Mouse (Mus musculus) spleen, adult 2 months (tissue): ENCODE measurements around the gene Impdh2. TPM values are rescaled to one million over a fixed set of nuclear protein-coding genes. Genes with fewer than 3 reads are reported as not detected.

Experiments
- DNase-seq, 2 experiments: peaks; one replicate each; pipeline versions ENCODE4 v3.0.0 to v3.0.0-alpha.2; 2012 to 2021; ENCODE audit warnings: low spot score in 2 of 2, low read depth in 1 of 2
- H3K27ac ChIP-seq: fragments of 200-500 bp; 2 replicates; pipeline ENCODE4 v1.5.1; 2012; ENCODE audit warnings: low read length, inconsistent platforms; ENCODE audit not compliant: insufficient read depth
- H3K27me3 ChIP-seq: fragments of 200-500 bp; 2 replicates; pipeline ENCODE4 v1.6.1; 2012; ENCODE audit warnings: mild to moderate bottlenecking, moderate library complexity, low read length, inconsistent platforms; ENCODE audit not compliant: control insufficient read depth, insufficient read depth
- H3K36me3 ChIP-seq: fragments of 200-500 bp; 2 replicates; pipeline ENCODE4 v1.6.1; 2012; ENCODE audit warnings: mild to moderate bottlenecking, low read length, inconsistent platforms; ENCODE audit not compliant: control insufficient read depth, insufficient read depth
- H3K4me1 ChIP-seq: fragments of 200-500 bp; 2 replicates; pipeline ENCODE4 v1.6.1; 2011; ENCODE audit warnings: inconsistent platforms; ENCODE audit not compliant: control insufficient read depth, insufficient read depth, insufficient read length
- H3K4me3 ChIP-seq: fragments of 200-500 bp; 2 replicates; pipeline ENCODE4 v1.5.1; 2011; ENCODE audit warnings: mild to moderate bottlenecking, inconsistent platforms; ENCODE audit not compliant: insufficient read depth, insufficient read length; ENCODE audit errors: extremely low read depth
- CTCF ChIP-seq: fragments of 200-500 bp; IDR thresholded peaks from 2 replicates; pipeline ENCODE4 v1.5.1; 2011; ENCODE audit warnings: mild to moderate bottlenecking, inconsistent platforms; ENCODE audit not compliant: insufficient read depth, insufficient read length, insufficient replicate concordance; ENCODE audit errors: extremely low read depth
- POLR2A ChIP-seq: fragments of 200-500 bp; IDR thresholded peaks from 2 replicates; pipeline ENCODE4 v1.6.1; 2011; ENCODE audit warnings: low read depth, low read length, inconsistent platforms
- WGBS: fragments of 180-500 bp; shearing (Covaris S2); methylation state at CpG from one replicate; pipeline ENCODE4 v1.1.7; 2018; 5-methylcytosine and 5-hydroxymethylcytosine counted together
- polyA plus RNA-seq: library from polyadenylated mRNA; depleted of rRNA; stranded (reverse); fragments of >200 nt; gene quantifications from 2 replicates; pipeline ENCODE4 v1.2.3, GENCODE M21; 2012

Impdh2 gene
- polyA plus RNA-seq, 1 experiment = 106 TPM

DNA sequence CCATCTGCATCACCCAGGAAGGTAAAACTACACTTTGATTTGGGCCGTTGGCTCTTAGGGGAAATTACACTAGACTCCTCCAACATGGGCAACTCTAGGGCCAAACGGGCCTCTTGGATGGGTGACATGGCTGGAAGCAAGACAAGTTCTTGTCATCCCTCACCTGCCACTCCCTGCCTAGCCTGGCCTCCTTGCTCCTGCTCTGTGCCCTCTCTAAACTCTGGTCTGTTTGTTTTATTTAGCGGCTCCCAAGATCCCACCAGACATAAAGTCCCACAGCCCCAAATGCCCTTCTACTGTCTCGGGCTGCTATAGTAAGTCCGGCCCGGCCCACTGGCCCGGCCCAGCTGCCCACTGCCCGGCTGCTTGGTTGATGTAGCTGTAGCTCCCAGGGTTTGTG lies 3.6 kb downstream of the Impdh2 start:
- WGBS = 95% methylated on average over 8 of the region's 8 CpGs
- no peak for TF ChIP-seq CTCF
- TF ChIP-seq POLR2A = no peak
- Histone ChIP-seq H3K36me3 (peaks cover 17% of the 10 kb centered on the region), H3K4me1 (peaks cover 13% of the 10 kb centered on the region), H3K4me3 (no peak overlapping the region), H3K27ac (no peak overlapping the region), H3K27me3 (no peaks in the 10 kb centered on the region)
- DNase-seq = no peak

DNA sequence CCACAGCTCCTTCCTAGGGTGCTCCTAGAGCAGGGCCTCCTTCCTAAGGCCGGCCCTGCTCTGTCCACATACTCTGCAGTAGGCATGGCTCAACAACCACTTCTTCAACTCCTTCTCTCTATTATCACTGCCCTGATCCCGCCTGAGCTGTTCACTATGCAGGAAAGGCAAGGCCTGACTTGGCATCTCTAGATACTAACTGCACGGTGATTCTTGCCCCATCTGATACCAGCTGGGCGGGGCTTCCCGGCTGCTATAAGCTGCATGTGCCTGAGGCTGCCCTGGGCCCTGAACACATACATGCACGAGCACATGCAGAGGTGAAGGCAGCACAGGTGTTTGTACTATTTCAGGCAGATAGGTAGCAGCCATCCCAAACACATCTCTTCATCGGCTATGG lies 4.0 kb downstream of the Impdh2 start:
- Histone ChIP-seq H3K4me3 (no peak overlapping the region), H3K27me3 (no peaks in the 10 kb centered on the region), H3K4me1 (peaks cover 15% of the 10 kb centered on the region), H3K27ac (no peak overlapping the region), H3K36me3 (peaks cover 16% of the 10 kb centered on the region)
- TF ChIP-seq POLR2A (no peak), CTCF (no peak)
- WGBS = 81% methylated on average over 7 of the region's 7 CpGs
- DNase-seq = no peak

DNA sequence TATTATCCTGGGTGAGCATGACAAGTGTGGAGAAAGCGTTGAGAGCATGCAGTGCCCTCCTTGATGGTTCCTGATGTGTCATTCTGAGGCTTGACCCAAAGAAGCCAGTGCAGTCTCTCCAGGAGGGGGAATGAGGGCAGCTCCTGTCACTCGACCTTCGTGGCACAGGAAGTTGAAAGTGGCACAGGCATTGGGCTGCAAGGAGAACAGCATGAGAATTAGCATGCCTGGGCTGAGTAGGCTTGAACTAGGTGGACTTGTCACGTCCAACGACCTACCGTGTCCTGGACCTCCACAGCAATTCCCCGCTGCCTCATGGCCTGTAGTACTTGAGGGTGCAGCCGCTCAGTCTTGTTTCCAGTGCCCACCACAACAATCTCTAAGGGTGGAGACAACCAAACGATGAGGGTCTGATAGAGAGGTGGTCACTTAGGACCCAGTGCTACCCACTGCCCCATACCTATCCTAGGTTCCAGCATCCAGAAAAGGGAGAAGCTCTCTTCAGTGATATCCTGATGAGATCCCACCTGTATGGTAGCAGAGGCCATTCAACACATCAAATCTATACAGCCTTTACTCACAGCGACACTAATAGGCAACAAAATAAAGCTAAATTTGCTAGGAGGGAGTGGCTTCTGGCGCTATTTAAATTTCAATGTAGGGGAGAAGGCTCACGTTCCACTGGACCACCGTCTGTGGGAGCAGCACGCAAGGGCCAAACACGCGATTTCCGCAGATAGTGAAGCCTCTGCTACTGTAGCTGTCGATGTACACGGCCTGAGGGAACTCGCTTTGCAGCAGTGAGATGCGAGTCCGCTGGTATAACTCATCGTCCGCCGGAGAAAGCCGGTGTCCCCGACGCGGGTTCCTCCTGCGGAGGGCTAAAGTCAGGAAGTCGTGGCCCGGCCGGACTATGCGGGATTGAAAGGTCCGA lies 6.1 kb downstream of the Impdh2 start:
- DNase-seq = no peak
- WGBS = 14% methylated on average over 35 of the region's 35 CpGs
- H3K27me3 ChIP-seq = no peaks in the 10 kb centered on the region
- H3K36me3 ChIP-seq = peaks cover 11% of the 10 kb centered on the region
- H3K27ac ChIP-seq = peak overlapping the region; percentile 86
- TF ChIP-seq CTCF (no peak), POLR2A (no peak)
- peak overlapping the region; percentile 88 for H3K4me3 ChIP-seq
- H3K4me1 ChIP-seq = peaks cover 15% of the 10 kb centered on the region

DNA sequence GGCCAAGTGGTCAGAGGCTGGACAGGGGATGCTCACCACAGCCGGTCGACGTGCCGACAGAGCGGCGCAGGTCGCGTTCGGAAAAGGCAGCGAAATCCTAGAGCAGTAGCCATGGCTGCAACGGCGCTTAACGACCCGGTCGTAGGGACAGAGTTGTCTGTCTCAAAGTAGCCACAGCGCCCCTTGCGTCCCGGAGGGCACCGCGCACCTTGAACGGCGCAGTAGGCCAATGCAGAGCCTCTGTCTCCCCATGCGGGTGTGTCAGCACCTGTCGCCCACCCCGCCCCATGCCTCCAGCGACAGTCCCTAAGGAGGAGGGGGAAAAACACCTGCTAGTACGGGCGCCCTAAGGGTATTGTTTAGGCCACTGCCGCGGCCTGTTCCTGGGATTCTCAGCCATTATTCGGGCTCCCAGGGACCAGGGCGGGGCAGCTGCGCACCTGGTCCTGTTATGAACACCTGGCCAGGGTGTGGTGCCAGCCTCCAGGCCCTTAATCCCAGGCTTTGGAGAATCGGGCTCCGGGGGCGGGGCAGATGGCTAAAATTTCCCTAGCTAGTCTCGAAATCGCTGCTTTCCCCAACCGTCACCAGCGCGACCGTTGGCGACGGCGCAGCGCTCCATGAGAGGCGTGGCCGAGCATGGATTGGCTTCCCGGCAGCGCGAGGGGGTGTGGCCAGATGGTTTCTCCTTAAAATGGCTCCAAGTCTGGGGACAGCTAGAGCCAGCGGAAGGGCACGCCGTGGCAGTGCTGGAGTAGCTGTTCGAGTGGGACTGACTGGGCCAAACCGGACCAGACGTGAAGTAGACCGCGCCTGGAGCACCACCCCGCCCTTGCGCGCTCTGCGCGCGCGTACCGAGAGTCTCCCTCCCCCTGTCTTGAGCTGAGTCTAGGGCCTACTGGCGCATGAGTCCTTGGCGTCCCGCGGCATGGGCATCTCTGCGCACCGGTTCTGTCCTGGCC lies 7.0 kb downstream of the Impdh2 start, which contains the start of gene Ndufaf3:
TSS of gene Ndufaf3 (minus strand) at position 620 of the 962 bp plus-strand sequence.
- WGBS = under 1% methylated on average over 73 of the region's 73 CpGs
- Histone ChIP-seq H3K36me3 (peaks cover 17% of the 10 kb centered on the region), H3K27ac (peak within 1 kb of the TSS; percentile 87), H3K4me1 (peaks cover 15% of the 10 kb centered on the region), H3K4me3 (peak within 1 kb of the TSS; percentile 88), H3K27me3 (no peaks in the 10 kb centered on the region)
- TF ChIP-seq CTCF (peak; percentile 94), POLR2A (peak; percentile 98)
- peak; percentile 87 to 97 for DNase-seq

DNA sequence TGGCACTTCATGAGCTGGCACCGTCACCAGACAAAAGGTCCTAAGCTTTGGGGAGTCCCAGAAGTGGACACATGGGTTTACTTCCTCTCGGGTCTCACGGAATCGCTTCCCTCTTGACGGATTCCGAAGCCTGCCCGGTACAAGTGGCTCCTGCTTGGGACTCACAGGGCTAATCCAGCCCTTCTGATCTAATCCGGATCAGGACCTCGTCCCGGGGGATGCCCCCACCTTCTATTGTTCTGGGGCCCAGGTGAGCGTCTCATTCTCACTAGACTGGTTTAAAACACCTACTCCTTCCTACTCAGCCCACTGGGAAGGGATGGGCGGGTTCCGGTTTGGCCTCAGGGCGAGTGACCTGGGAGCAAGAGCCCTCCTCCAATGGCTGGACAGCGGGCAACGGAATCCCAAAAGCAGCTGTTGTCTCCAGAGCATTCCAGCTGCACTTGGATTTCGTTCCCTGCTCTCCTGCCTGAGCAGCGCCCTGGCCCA lies 7.9 kb downstream of the Impdh2 start:
- no peak for DNase-seq

DNA sequence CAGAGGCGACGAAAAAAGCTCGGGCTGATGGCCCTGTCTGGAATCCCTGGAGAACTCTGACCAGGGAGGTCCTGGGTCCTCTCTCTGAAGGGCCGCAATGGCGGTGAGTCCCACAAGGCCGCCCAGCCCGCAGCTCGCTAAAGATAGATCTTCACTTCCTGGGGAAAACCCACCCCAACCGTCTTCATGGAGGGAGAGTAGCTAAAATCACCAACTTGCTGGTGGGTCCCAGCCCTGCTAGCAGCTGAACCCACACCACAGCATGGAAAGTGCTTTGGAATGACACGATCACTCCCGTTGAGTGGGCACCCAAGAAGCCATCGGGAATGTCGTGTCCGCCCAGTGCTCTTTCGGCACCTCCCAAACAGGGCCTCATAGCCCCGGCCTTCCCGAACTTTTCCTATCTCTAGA lies 8.4 kb downstream of the Impdh2 start:
- TF ChIP-seq POLR2A (no peak), CTCF (no peak)
- Histone ChIP-seq H3K27ac (peak overlapping the region; percentile 87), H3K4me1 (peaks cover 15% of the 10 kb centered on the region), H3K4me3 (peak overlapping the region; percentile 88), H3K27me3 (no peaks in the 10 kb centered on the region), H3K36me3 (peaks cover 19% of the 10 kb centered on the region)
- no peak for DNase-seq
- 33% methylated on average over 17 of the region's 17 CpGs for whole genome bisulfite sequencing

More for the DNA sequence above, 7.9 kb downstream of the Impdh2 start:
- peak overlapping the region; percentile 88 for H3K4me3 ChIP-seq
- H3K27me3 ChIP-seq = no peaks in the 10 kb centered on the region
- TF ChIP-seq POLR2A = no peak
- no peak for TF ChIP-seq CTCF
- peaks cover 15% of the 10 kb centered on the region for H3K4me1 ChIP-seq
- H3K36me3 ChIP-seq = peaks cover 18% of the 10 kb centered on the region
- WGBS = 4% methylated on average over 18 of the region's 18 CpGs
- peak overlapping the region; percentile 87 for H3K27ac ChIP-seq
